Comparison of ENCODE assay signal across 32 mouse cellular contexts in genomic region chr1:152973421-152973820, GRCm38 (mm10). TPM values are rescaled to one million over a fixed set of nuclear protein-coding genes. Genes with fewer than 3 reads are reported as not detected.
DNase-seq lines count a peak whose midpoint lies in the region; ATAC-seq and TF ChIP-seq lines count a peak whose summit lies in the region.
"Had no signal": no experiment of that assay in that cellular context is flagged by ENCODE, and none has a peak within 500 bp of the region (broad histone marks: within the 10 kb centered on the region; RNA-seq: fewer than 3 reads in every experiment).

No protein-coding gene starts in this region.

- intact Hi-C loops in heart, postnatal 14 days (cut with DNase I) = no loop called here

- peak; percentile 48 for ATAC-seq in neural tube, embryonic 13.5 days (ENCODE audit: low read depth)
- ATAC-seq: forebrain, embryonic 16.5 days; intestine, postnatal 0 days; midbrain, embryonic 15.5 days; Patski had no signal

- H3K4me2 ChIP-seq in neural tube, embryonic 13.5 days = no peak overlapping the region; the same call in 1 of the 2 replicates
- H3K4me2 ChIP-seq: embryonic facial prominence, embryonic 12.5 days; heart, embryonic 13.5 days; hindbrain, embryonic 12.5 days; limb, embryonic 12.5 days; liver, embryonic 15.5 days; lung, embryonic 14.5 days; midbrain, embryonic 15.5 days had no signal

- no peaks in the 10 kb centered on the region for H3K36me3 ChIP-seq in heart, embryonic 10.5 days
- peaks cover 3% of the 10 kb centered on the region; the same call in 1 of the 2 replicates for H3K36me3 ChIP-seq in ES-E14 (ENCODE audit: control insufficient read depth, insufficient read depth, low read length, poor library complexity, severe bottlenecking)
- no peaks in the 10 kb centered on the region; the same call in 1 of the 2 replicates for H3K36me3 ChIP-seq in neural tube, embryonic 13.5 days
- H3K36me3 ChIP-seq: embryonic facial prominence, embryonic 12.5 days; heart, embryonic 13.5 days; hindbrain, embryonic 12.5 days; limb, embryonic 12.5 days; liver, embryonic 15.5 days; midbrain, embryonic 15.5 days had no signal

- H3K27ac ChIP-seq in heart, embryonic 10.5 days = no peak overlapping the region
- H3K27ac ChIP-seq in ES-E14 (ENCODE audit: insufficient read depth, low read depth, low read length, poor library complexity, severe bottlenecking) = peak overlapping the region; percentile 73; the same call in 1 of the 2 replicates
- peak overlapping the region; percentile 64 for H3K27ac ChIP-seq in neural tube, embryonic 13.5 days (replicated peaks)
- H3K27ac ChIP-seq: embryonic facial prominence, embryonic 12.5 days; gastrocnemius, adult 2 months; heart, adult 2 months; heart, embryonic 13.5 days; hindbrain, embryonic 12.5 days; limb, embryonic 12.5 days; liver, embryonic 15.5 days; midbrain, embryonic 15.5 days had no signal

- H3K4me1 ChIP-seq in heart, embryonic 10.5 days = no peaks in the 10 kb centered on the region
- H3K4me1 ChIP-seq in ES-E14 (ENCODE audit: control insufficient read depth in 2 of 2, insufficient read depth in 2 of 2, low read length in 2 of 2, poor library complexity in 1 of 2) = peaks cover 2 to 12% of the 10 kb centered on the region in 2 experiments; a peak in 3 of 4 replicates
- peaks cover 54% of the 10 kb centered on the region for H3K4me1 ChIP-seq in neural tube, embryonic 13.5 days (replicated peaks)
- H3K4me1 ChIP-seq: embryonic facial prominence, embryonic 12.5 days; heart, embryonic 13.5 days; limb, embryonic 12.5 days; liver, embryonic 15.5 days; megakaryocyte, embryonic 14.5 days had no signal

- in situ Hi-C loops in ES-E14 (cut with MboI; ENCODE audit: low sequenced_read_pairs in 2 of 2, unreplicated experiment in 2 of 2) = no loop called here

- TF ChIP-seq CTCF in brain, embryonic 14.5 days (IDR thresholded peaks at IDR 0.05; ENCODE audit: borderline replicate concordance, extremely low read depth, insufficient read depth, insufficient read length) = no peak

- no peaks in the 10 kb centered on the region for H3K9me3 ChIP-seq in heart, embryonic 10.5 days
- peaks cover 6% of the 10 kb centered on the region; the same call in 1 of the 2 replicates for H3K9me3 ChIP-seq in ES-E14 (ENCODE audit: control insufficient read depth, insufficient read depth, low read depth, low read length)
- H3K9me3 ChIP-seq in neural tube, embryonic 13.5 days = no peaks in the 10 kb centered on the region
- H3K9me3 ChIP-seq: embryonic facial prominence, embryonic 12.5 days; hindbrain, embryonic 12.5 days; liver, embryonic 15.5 days; midbrain, embryonic 15.5 days had no signal

- no peak for TF ChIP-seq POLR2A in brain, embryonic 14.5 days (IDR thresholded peaks at IDR 0.05; ENCODE audit: borderline replicate concordance, extremely low read depth, insufficient read depth, insufficient read length, poor library complexity, severe bottlenecking)

- H3K4me3 ChIP-seq in heart, embryonic 10.5 days = no peak overlapping the region
- H3K4me3 ChIP-seq in ES-E14 (ENCODE audit: insufficient read depth in 1 of 2, low read depth in 1 of 2, low read length in 2 of 2, poor library complexity in 1 of 2, severe bottlenecking in 1 of 2) = no peak overlapping the region
- H3K4me3 ChIP-seq in neural tube, embryonic 13.5 days = no peak overlapping the region
- H3K4me3 ChIP-seq: embryonic facial prominence, embryonic 12.5 days; gastrocnemius, adult 2 months; heart, adult 2 months; heart, embryonic 13.5 days; hindbrain, embryonic 12.5 days; limb, embryonic 12.5 days; liver, embryonic 15.5 days; megakaryocyte, embryonic 14.5 days; midbrain, embryonic 15.5 days; myocyte had no signal

- WGBS in heart, embryonic 10.5 days = 44% methylated on average over 5 of the region's 5 CpGs
- 8% methylated on average over 5 of the region's 5 CpGs for WGBS in neural tube, embryonic 13.5 days

- no peak overlapping the region; the same call in 1 of the 2 replicates for H3K9ac ChIP-seq in ES-E14 (ENCODE audit: insufficient read depth, low read depth, low read length, poor library complexity, severe bottlenecking)
- no peak overlapping the region for H3K9ac ChIP-seq in neural tube, embryonic 13.5 days
- H3K9ac ChIP-seq: embryonic facial prominence, embryonic 12.5 days; heart, embryonic 13.5 days; hindbrain, embryonic 12.5 days; limb, embryonic 12.5 days; liver, embryonic 15.5 days; lung, embryonic 14.5 days; midbrain, embryonic 15.5 days had no signal

- H3K27me3 ChIP-seq in heart, embryonic 10.5 days (ENCODE audit: insufficient read depth, poor library complexity, severe bottlenecking) = no peaks in the 10 kb centered on the region
- H3K27me3 ChIP-seq in neural tube, embryonic 13.5 days = no peaks in the 10 kb centered on the region
- H3K27me3 ChIP-seq: CH12.LX; embryonic facial prominence, embryonic 12.5 days; heart, embryonic 13.5 days; hindbrain, embryonic 12.5 days; limb, embryonic 12.5 days; liver, embryonic 15.5 days; midbrain, embryonic 15.5 days had no signal

- DNase-seq in heart, embryonic 10.5 days (ENCODE audit: low spot score) = peak; percentile 13
- no peak for DNase-seq in heart, postnatal 14 days
- DNase-seq in ES-E14 (ENCODE audit: low read depth, low spot score) = no peak
- DNase-seq in brain, embryonic 14.5 days (ENCODE audit: low read depth) = peak; percentile 6
- DNase-seq in lung, postnatal 14 days = no peak
- DNase-seq in thymus, adult 18-20 months = no peak
- DNase-seq: adrenal gland, postnatal 14 days; B cell, adult 2 months; cerebellum, adult 11-12 months; cerebellum, adult 9-11 months; gastrocnemius, adult 2 months; gastrocnemius, postnatal 36 days; heart, adult 2 months; heart, postnatal 10 days; kidney, adult 9 months; kidney, postnatal 10 days; layer of hippocampus, adult 9-11 months; lung, embryonic 14.5 days; thymus, postnatal 4 days had no signal

TF ChIP-seq in ES-E14, 5 proteins besides CTCF, POLR2A, EP300 and RAD21:
- TF ChIP-seq ZC3H11A (IDR thresholded peaks at IDR 0.05; ENCODE audit: borderline replicate concordance, low read depth, low read length) (no peak), MAFK (IDR thresholded peaks at IDR 0.05; ENCODE audit: insufficient read depth, low read depth, low read length) (no peak), ZNF384 (IDR thresholded peaks at IDR 0.05; ENCODE audit: low read depth, low read length) (no peak), HCFC1 (IDR thresholded peaks at IDR 0.05; ENCODE audit: borderline replicate concordance, insufficient read depth, low read length) (no peak), CHD2 (IDR thresholded peaks at IDR 0.05; ENCODE audit: low read depth, low read length) (no peak)

RNA-seq across cellular contexts. Expression of gene Nmnat2, which starts 18.6 kb away (rescaled TPM):
- polyA plus RNA-seq in heart, embryonic 10.5 days (2016; fragmentation: Nextera tagmentation; extraction: Ambion mirVana) = 0.28 and 1.0 TPM in 2 replicates
- 1 to 10 TPM in 1 of 2 experiments, under 1 TPM in 1; 0.61 to 1.0 TPM for total RNA-seq in heart, postnatal 14 days (2021)
- 15.0 and 24.8 TPM in 2 replicates for total RNA-seq in ES-E14 (2012; rRNA removed)
- 59.3 and 82.4 TPM in 2 replicates for polyA plus RNA-seq in brain, embryonic 14.5 days (2012; rRNA removed)
- polyA plus RNA-seq in neural tube, embryonic 13.5 days (2015; fragmentation: Nextera tagmentation; extraction: Ambion mirVana) = 76.4 and 87.9 TPM in 2 replicates

Comparison
In these comparisons a context has a peak if more than half of its experiments do, and no peak if none do; other contexts are left out.
1. DNase-seq: peak in heart, embryonic 10.5 days (single experiment) and brain, embryonic 14.5 days (single experiment); none in heart, postnatal 14 days (0 of 2), ES-E14 (single experiment), lung, postnatal 14 days (single experiment) and thymus, adult 18-20 months (0 of 2).
2. RNA of gene Nmnat2, which starts 18.6 kb away (polyA plus RNA-seq): 59.3 to 82.4 TPM in brain, embryonic 14.5 days and 76.4 to 87.9 TPM in neural tube, embryonic 13.5 days; 0.28 to 1.0 TPM in heart, embryonic 10.5 days; every median in the first group is over 10 times any median in the second.